Comparison of ENCODE assay signal across 8 mouse cellular contexts in the genomic region with DNA sequence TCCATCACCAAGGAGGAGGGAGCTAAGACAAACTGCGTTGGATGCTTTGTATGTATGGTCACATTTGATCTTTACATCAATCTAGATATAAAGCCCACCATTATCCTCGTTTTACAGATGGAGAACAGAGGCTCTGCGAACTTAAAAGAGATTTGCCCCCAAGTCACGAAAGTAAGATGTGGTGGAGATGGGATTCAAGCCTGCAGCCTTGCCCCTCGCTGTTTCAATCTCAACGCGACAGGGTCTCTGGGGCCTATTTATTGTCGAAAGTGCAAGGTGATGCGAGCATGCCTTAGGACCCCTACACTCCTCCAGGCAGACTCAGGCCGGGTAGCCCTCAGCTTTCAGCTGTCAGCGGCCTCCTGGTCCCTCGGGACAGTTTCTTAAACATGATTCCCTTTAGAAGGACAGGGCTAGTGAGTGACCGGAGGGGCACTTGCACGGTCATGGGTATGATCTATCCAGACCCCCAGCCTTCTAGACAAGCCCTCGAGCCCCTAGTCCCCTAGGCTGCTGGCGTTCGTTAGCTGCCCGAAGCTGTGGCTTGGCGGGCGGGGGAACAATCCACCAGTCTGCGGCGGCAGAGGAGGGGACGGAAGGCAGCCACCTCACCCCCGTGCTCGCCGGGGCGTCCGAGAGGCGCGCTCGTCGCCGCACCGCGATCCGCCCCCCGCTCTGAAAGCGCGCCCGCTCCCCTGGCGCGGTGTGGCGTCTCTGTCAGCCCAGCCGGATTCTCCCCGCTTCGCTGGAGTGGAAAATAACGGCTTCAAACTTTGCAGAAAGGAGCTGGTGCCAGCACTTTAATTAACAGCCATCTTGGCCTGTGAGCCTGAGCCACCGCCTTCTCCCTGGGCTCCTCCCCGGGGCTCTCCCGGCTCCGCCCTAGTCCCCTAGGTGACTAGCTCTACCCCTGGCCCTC. TPM values are rescaled to one million over a fixed set of nuclear protein-coding genes. Genes with fewer than 3 reads are reported as not detected.
DNase-seq lines count a peak whose midpoint lies in the region; ATAC-seq and TF ChIP-seq lines count a peak whose summit lies in the region.

No protein-coding gene starts in this region.

- peaks cover 95% of the 10 kb centered on the region for H3K27me3 ChIP-seq in embryonic facial prominence, embryonic 13.5 days
- H3K27me3 ChIP-seq in midbrain, embryonic 14.5 days (ENCODE audit: control insufficient read depth, insufficient read depth, low read length) = peaks cover 45% of the 10 kb centered on the region

- H3K4me3 ChIP-seq in gastrocnemius, adult 2 months = peak overlapping the region; percentile 77
- peak overlapping the region; percentile 63 to 66 for H3K4me3 ChIP-seq in ES-E14 (ENCODE audit: insufficient read depth in 1 of 2, low read depth in 1 of 2, low read length in 2 of 2, poor library complexity in 1 of 2, severe bottlenecking in 1 of 2)
- H3K4me3 ChIP-seq in embryonic facial prominence, embryonic 13.5 days = peak overlapping the region; percentile 49
- peak overlapping the region; percentile 35 for H3K4me3 ChIP-seq in midbrain, embryonic 14.5 days (replicated peaks; ENCODE audit: low read depth, low read length)

- no peaks in the 10 kb centered on the region for H3K36me3 ChIP-seq in ES-E14 (ENCODE audit: control insufficient read depth, insufficient read depth, low read length, poor library complexity, severe bottlenecking)
- H3K36me3 ChIP-seq in embryonic facial prominence, embryonic 13.5 days = no peaks in the 10 kb centered on the region
- H3K36me3 ChIP-seq in midbrain, embryonic 14.5 days (ENCODE audit: control insufficient read depth, insufficient read depth, low read length) = no peaks in the 10 kb centered on the region

- peak overlapping the region; percentile 56 for H3K27ac ChIP-seq in gastrocnemius, adult 2 months
- no peak overlapping the region for H3K27ac ChIP-seq in ES-E14 (ENCODE audit: insufficient read depth, low read depth, low read length, poor library complexity, severe bottlenecking)
- H3K27ac ChIP-seq in embryonic facial prominence, embryonic 13.5 days = no peak overlapping the region
- H3K27ac ChIP-seq in midbrain, embryonic 14.5 days (replicated peaks; ENCODE audit: low read depth, low read length) = no peak overlapping the region

- 2% methylated on average over 51 of the region's 51 CpGs for WGBS in embryonic facial prominence, embryonic 13.5 days
- WGBS in midbrain, embryonic 14.5 days = 2% methylated on average over 51 of the region's 51 CpGs

- TF ChIP-seq CTCF in gastrocnemius, adult 2 months (IDR thresholded peaks at IDR 0.05) = no peak

- intact Hi-C loops in gastrocnemius, adult 2 months (cut with DNase I) = loop anchor here (5.0 kb wide), 1 partner anchor 44 kb away; no protein-coding TSS in a partner anchor
- intact Hi-C loops in gastrocnemius, postnatal 14 days (cut with DNase I; ENCODE audit: low total_unique reads) = no loop called here
- intact Hi-C loops in heart, postnatal 25 days (cut with DNase I) = no loop called here

- H3K4me2 ChIP-seq in embryonic facial prominence, embryonic 13.5 days = peak overlapping the region; percentile 83
- H3K4me2 ChIP-seq in midbrain, embryonic 14.5 days (ENCODE audit: low read length) = peak overlapping the region; percentile 68

- peaks cover 0 to 5% of the 10 kb centered on the region in 2 experiments; a peak in 1 of 4 replicates for H3K4me1 ChIP-seq in ES-E14 (ENCODE audit: control insufficient read depth in 2 of 2, insufficient read depth in 2 of 2, low read length in 2 of 2, poor library complexity in 1 of 2)
- peaks cover 48% of the 10 kb centered on the region for H3K4me1 ChIP-seq in embryonic facial prominence, embryonic 13.5 days
- peaks cover 40% of the 10 kb centered on the region for H3K4me1 ChIP-seq in midbrain, embryonic 14.5 days (ENCODE audit: control insufficient read depth, insufficient read depth, low read length)

- in situ Hi-C loops in ES-E14 (cut with MboI; ENCODE audit: low sequenced_read_pairs in 2 of 2, unreplicated experiment in 2 of 2) = no loop called here

- peak; percentile 45 for DNase-seq in gastrocnemius, adult 2 months
- no peak for DNase-seq in gastrocnemius, postnatal 14 days
- DNase-seq in ES-E14 (ENCODE audit: low read depth, low spot score) = no peak
- peak; percentile 22 for DNase-seq in heart, postnatal 25 days (ENCODE audit: low spot score)
- peak; percentile 70 to 85 for DNase-seq in kidney, postnatal 25 days
- peak; percentile 71 for DNase-seq in midbrain, embryonic 14.5 days
- DNase-seq in yolk sac, embryonic 10.5 days (ENCODE audit: low spot score) = no peak

- peak overlapping the region; percentile 51 for H3K9ac ChIP-seq in ES-E14 (ENCODE audit: insufficient read depth, low read depth, low read length, poor library complexity, severe bottlenecking)
- peak overlapping the region; percentile 72 for H3K9ac ChIP-seq in embryonic facial prominence, embryonic 13.5 days
- peak overlapping the region; percentile 42; the same call in 1 of the 2 replicates for H3K9ac ChIP-seq in midbrain, embryonic 14.5 days (replicated peaks; ENCODE audit: low read length)

- H3K9me3 ChIP-seq in ES-E14 (ENCODE audit: control insufficient read depth, insufficient read depth, low read depth, low read length) = no peaks in the 10 kb centered on the region
- H3K9me3 ChIP-seq in embryonic facial prominence, embryonic 13.5 days = no peaks in the 10 kb centered on the region
- no peaks in the 10 kb centered on the region for H3K9me3 ChIP-seq in midbrain, embryonic 14.5 days (ENCODE audit: control insufficient read depth, low read length)

- ATAC-seq in embryonic facial prominence, embryonic 13.5 days (ENCODE audit: insufficient number of reproducible peaks, insufficient read depth, low FRiP score, low TSS enrichment, low read depth) = no peak
- ATAC-seq in midbrain, embryonic 14.5 days (ENCODE audit: low FRiP score, low TSS enrichment) = no peak; the same call in 1 of the 2 replicates

TF ChIP-seq in ES-E14, 5 proteins besides CTCF, POLR2A, EP300 and RAD21:
- no peak for TF ChIP-seq ZC3H11A (IDR thresholded peaks at IDR 0.05; ENCODE audit: borderline replicate concordance, low read depth, low read length)
- no peak for TF ChIP-seq MAFK (IDR thresholded peaks at IDR 0.05; ENCODE audit: insufficient read depth, low read depth, low read length)
- TF ChIP-seq ZNF384 (IDR thresholded peaks at IDR 0.05; ENCODE audit: low read depth, low read length) = no peak
- TF ChIP-seq CHD2 (IDR thresholded peaks at IDR 0.05; ENCODE audit: low read depth, low read length) = no peak
- no peak for TF ChIP-seq HCFC1 (IDR thresholded peaks at IDR 0.05; ENCODE audit: borderline replicate concordance, insufficient read depth, low read length)

RNA-seq across cellular contexts. Expression of a gene that starts 1.8 kb away (rescaled TPM):
- not detected for total RNA-seq in gastrocnemius, adult 2 months (2021)
- total RNA-seq in gastrocnemius, postnatal 14 days (2021) = under 1 TPM; 0.20 to 0.41 TPM
- 3.3 and 3.7 TPM in 2 replicates for total RNA-seq in ES-E14 (2012; rRNA removed)
- polyA plus RNA-seq in embryonic facial prominence, embryonic 13.5 days (2015; fragmentation: Nextera tagmentation; extraction: Ambion mirVana) = 3.4 TPM in 2 replicates
- total RNA-seq in heart, postnatal 25 days (2021) = not detected
- 14.3 and 18.8 TPM in 2 replicates for polyA plus RNA-seq in midbrain, embryonic 14.5 days (2014; fragmentation: Nextera tagmentation; extraction: Ambion mirVana)

RNA-seq across cellular contexts. Expression of a gene that starts 23.4 kb away (rescaled TPM):
- total RNA-seq in gastrocnemius, adult 2 months (2021) = not detected
- total RNA-seq in gastrocnemius, postnatal 14 days (2021) = 1 to 10 TPM; 1.8 to 2.0 TPM
- total RNA-seq in ES-E14 (2012; rRNA removed) = 38.4 and 51.0 TPM in 2 replicates
- polyA plus RNA-seq in embryonic facial prominence, embryonic 13.5 days (2015; fragmentation: Nextera tagmentation; extraction: Ambion mirVana) = 11.0 and 12.8 TPM in 2 replicates
- total RNA-seq in heart, postnatal 25 days (2021) = under 1 TPM; 0.44 to 0.50 TPM
- polyA plus RNA-seq in midbrain, embryonic 14.5 days (2014; fragmentation: Nextera tagmentation; extraction: Ambion mirVana) = 1.9 TPM in 2 replicates

RNA-seq across cellular contexts. Expression of a gene that starts 47.6 kb away (rescaled TPM):
- not detected for total RNA-seq in gastrocnemius, adult 2 months (2021)
- under 1 TPM; 0.16 to 0.23 TPM for total RNA-seq in gastrocnemius, postnatal 14 days (2021)
- 0.36 and 0.42 TPM in 2 replicates for total RNA-seq in ES-E14 (2012; rRNA removed)
- polyA plus RNA-seq in embryonic facial prominence, embryonic 13.5 days (2015; fragmentation: Nextera tagmentation; extraction: Ambion mirVana) = 0.10 and 0.39 TPM in 2 replicates
- total RNA-seq in heart, postnatal 25 days (2021) = under 1 TPM; 0.13 to 0.31 TPM
- 0.26 TPM in 1 of 2 replicates, not detected in the other for polyA plus RNA-seq in midbrain, embryonic 14.5 days (2014; fragmentation: Nextera tagmentation; extraction: Ambion mirVana)

Comparison
In these comparisons a context has a peak if more than half of its experiments do, and no peak if none do; other contexts are left out.
1. DNase-seq: peak in gastrocnemius, adult 2 months (single experiment), heart, postnatal 25 days (single experiment), kidney, postnatal 25 days (2 of 2) and midbrain, embryonic 14.5 days (single experiment); none in gastrocnemius, postnatal 14 days (single experiment), ES-E14 (single experiment) and yolk sac, embryonic 10.5 days (single experiment).
2. RNA of a gene that starts 23.4 kb away (total RNA-seq): 38.4 to 51.0 TPM in ES-E14; 1.8 to 2.0 TPM in gastrocnemius, postnatal 14 days, 0.44 to 0.50 TPM in heart, postnatal 25 days and not detected in gastrocnemius, adult 2 months; every median in the first group is over 10 times any median in the second.
3. Peak in every context shown above with its lines, with median percentiles within 50 percentile points of each other: H3K4me3 ChIP-seq and H3K9ac ChIP-seq.